Mouse (Mus musculus) intestine, postnatal 0 days (tissue): Measurements from ENCODE around the gene Apex2. TPM values are rescaled to one million over a fixed set of nuclear protein-coding genes. Genes with fewer than 3 reads are reported as not detected.

Experiments
- ATAC-seq: fragments of 200-750 bp; cut with Nextera tagmentation; 2 replicates; pipeline ENCODE4 v1.8.0; 2017; ENCODE audit warnings: mild to moderate bottlenecking, moderate TSS enrichment, moderate library complexity
- H3K27ac ChIP-seq: fragments of 300-500 bp; sonication (generic); 2 replicates; pipeline ENCODE4 v1.5.1; 2014; ENCODE audit warnings: mild to moderate bottlenecking, low read depth, low read length, moderate library complexity
- H3K27me3 ChIP-seq: fragments of 300-500 bp; sonication (generic); replicated peaks from 2 replicates; pipeline ENCODE4 v1.6.1; 2014; ENCODE audit warnings: low read length, mixed read lengths; ENCODE audit not compliant: control insufficient read depth, insufficient read depth
- H3K36me3 ChIP-seq: fragments of 300-500 bp; sonication (generic); 2 replicates; pipeline ENCODE4 v1.6.1; 2014; ENCODE audit warnings: mild to moderate bottlenecking, moderate library complexity; ENCODE audit not compliant: control insufficient read depth, insufficient read depth
- H3K4me1 ChIP-seq: fragments of 300-500 bp; sonication (generic); replicated peaks from 2 replicates; pipeline ENCODE4 v1.6.1; 2014; ENCODE audit warnings: antibody characterized with exemption, low read length, mixed read lengths; ENCODE audit not compliant: control insufficient read depth, insufficient read depth
- H3K4me2 ChIP-seq: fragments of 300-500 bp; sonication (generic); replicated peaks from 2 replicates; pipeline ENCODE4 v1.6.1; 2014; ENCODE audit warnings: low read depth, mild to moderate bottlenecking, moderate library complexity
- H3K4me3 ChIP-seq: fragments of 300-500 bp; sonication (generic); 2 replicates; pipeline ENCODE4 v1.5.1; 2014; ENCODE audit warnings: low read depth, low read length
- H3K9ac ChIP-seq: fragments of 300-500 bp; sonication (generic); 2 replicates; pipeline ENCODE4 v1.6.1; 2014; ENCODE audit warnings: mild to moderate bottlenecking, low read depth, low read length
- H3K9me3 ChIP-seq: fragments of 300-500 bp; sonication (generic); 2 replicates; pipeline ENCODE4 v1.6.1; 2016; ENCODE audit warnings: mixed run types; ENCODE audit not compliant: control insufficient read depth
- CTCF ChIP-seq: sonication (generic); IDR thresholded peaks from 2 replicates; pipeline ENCODE4 v1.5.1; 2016; ENCODE audit warnings: low read depth, mild to moderate bottlenecking, control low read depth, antibody characterized with exemption, moderate library complexity
- WGBS: fragments of 180-500 bp; shearing (Covaris S2); extraction: QIAGEN DNeasy Blood & Tissue Kit; methylation state at CpG from one replicate; pipeline ENCODE4 v1.1.7; 2014; 5-methylcytosine and 5-hydroxymethylcytosine counted together
- polyA plus RNA-seq: library from polyadenylated mRNA; unstranded; fragments of >200 nt; fragmentation: Nextera tagmentation; extraction: Ambion mirVana; gene quantifications from 2 replicates; pipeline ENCODE4 v1.2.1, GENCODE M21; 2015

The Apex2 gene
- polyA plus RNA-seq, result 5.2 and 7.0 TPM in 2 replicates

- H3K27me3 ChIP-seq, result no peaks in the 10 kb centered on the region
- peak within 1 kb of the TSS; percentile 66 for H3K4me2 ChIP-seq
- no peak for ATAC-seq
- H3K27ac ChIP-seq, result no peak within 1 kb of the TSS
- no peak within 1 kb of the TSS for H3K9ac ChIP-seq
- H3K9me3 ChIP-seq, result no peaks in the 10 kb centered on the region
- 75% methylated on average over 5 of the region's 5 CpGs for WGBS
- no peak within 1 kb of the TSS for H3K4me3 ChIP-seq
- TF ChIP-seq CTCF, result no peak
- no peaks in the 10 kb centered on the region for H3K36me3 ChIP-seq
- no peaks in the 10 kb centered on the region for H3K4me1 ChIP-seq
Observed at GRCm38 (mm10) chrX:150589696-150590095, at the start of gene Apex2. Apex2 (minus strand) TSS chrX:150589868.

GRCm38 (mm10) chrX:150636421-150636820, 46.8 kb upstream of the Apex2 start:
- Histone ChIP-seq H3K4me1 (no peaks in the 10 kb centered on the region), H3K4me3 (no peak overlapping the region), H3K27ac (no peak overlapping the region), H3K27me3 (no peaks in the 10 kb centered on the region), H3K9me3 (no peaks in the 10 kb centered on the region), H3K9ac (no peak overlapping the region), H3K36me3 (no peaks in the 10 kb centered on the region), H3K4me2 (no peak overlapping the region)
- ATAC-seq, result no peak
- WGBS, result 65% methylated on average over 1 of the region's 1 CpGs
- no peak for TF ChIP-seq CTCF

GRCm38 (mm10) chrX:150598882-150599281, 9.2 kb upstream of the Apex2 start:
- 83% methylated on average over 2 of the region's 2 CpGs for WGBS
- no peak for ATAC-seq

DNA sequence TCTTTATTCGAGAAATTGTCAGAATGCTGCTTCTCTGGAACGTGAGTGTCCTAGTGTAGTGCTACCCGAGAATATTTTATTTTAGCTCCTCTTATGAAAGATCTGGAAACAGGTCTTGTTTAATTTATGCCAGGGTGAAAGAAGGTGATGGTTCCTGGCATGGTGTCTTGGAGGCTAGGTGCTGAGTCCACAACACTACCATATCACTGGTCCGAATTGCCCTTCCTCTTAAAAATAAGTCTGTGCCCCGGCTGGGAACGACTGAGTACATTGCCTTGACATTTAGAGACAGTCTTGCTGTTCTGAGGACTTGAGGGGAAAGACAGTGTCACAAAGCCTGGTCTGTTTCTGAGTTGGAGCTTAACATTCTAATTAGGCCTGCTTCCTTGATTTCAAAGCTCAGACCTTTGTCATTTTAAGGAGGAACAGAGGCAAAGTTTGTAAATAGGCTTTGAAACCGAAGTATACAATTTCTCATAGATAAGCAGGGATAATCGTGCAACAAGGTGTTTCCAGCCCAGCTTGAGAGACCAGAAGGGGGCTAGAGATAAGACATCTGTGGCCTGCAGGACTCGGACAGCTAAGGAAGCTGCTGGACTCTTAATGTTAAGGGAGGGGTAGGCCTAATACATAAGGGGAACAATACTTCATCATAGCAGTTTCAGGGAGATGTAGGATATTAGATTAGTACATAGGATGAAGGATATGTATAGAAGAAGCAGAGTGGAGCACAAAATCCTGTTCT, 5.5 kb upstream of the Apex2 start:
- no peaks in the 10 kb centered on the region for H3K27me3 ChIP-seq
- no peak for TF ChIP-seq CTCF
- no peak for ATAC-seq
- H3K4me2 ChIP-seq, result no peak overlapping the region
- H3K9ac ChIP-seq, result no peak overlapping the region
- WGBS, result 75% methylated on average over 9 of the region's 9 CpGs
- H3K4me3 ChIP-seq, result no peak overlapping the region
- no peaks in the 10 kb centered on the region for H3K36me3 ChIP-seq
- no peaks in the 10 kb centered on the region for H3K9me3 ChIP-seq
- no peaks in the 10 kb centered on the region for H3K4me1 ChIP-seq
- H3K27ac ChIP-seq, result no peak overlapping the region

More at GRCm38 (mm10) chrX:150598882-150599281, 9.2 kb upstream of the Apex2 start:
- H3K4me3 ChIP-seq, result no peak overlapping the region
- no peaks in the 10 kb centered on the region for H3K4me1 ChIP-seq
- no peak overlapping the region for H3K4me2 ChIP-seq
- H3K27me3 ChIP-seq, result no peaks in the 10 kb centered on the region
- H3K9ac ChIP-seq, result no peak overlapping the region
- no peaks in the 10 kb centered on the region for H3K9me3 ChIP-seq
- no peaks in the 10 kb centered on the region for H3K36me3 ChIP-seq
- TF ChIP-seq CTCF, result no peak
- H3K27ac ChIP-seq, result no peak overlapping the region

DNA sequence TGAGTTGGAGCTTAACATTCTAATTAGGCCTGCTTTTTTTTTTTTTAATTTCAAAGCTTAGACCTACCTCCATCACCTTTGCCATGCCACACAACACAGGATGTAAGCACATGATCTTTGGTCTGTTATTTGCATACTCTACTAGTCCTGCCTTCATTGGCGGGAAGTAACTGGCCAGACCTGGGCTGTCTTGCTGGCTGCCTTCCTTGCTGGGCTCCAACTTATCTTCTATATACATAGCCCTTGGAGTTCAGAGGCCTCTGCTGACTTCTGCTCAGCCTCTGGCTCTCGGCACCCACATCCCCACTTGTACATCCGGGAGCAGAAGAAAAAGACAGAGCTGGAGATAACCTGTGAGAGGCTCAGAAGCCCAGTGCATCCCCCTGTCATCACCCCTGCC, 4.5 kb upstream of the Apex2 start:
- Histone ChIP-seq H3K27ac (no peak overlapping the region), H3K9ac (no peak overlapping the region), H3K36me3 (no peaks in the 10 kb centered on the region), H3K27me3 (no peaks in the 10 kb centered on the region), H3K4me2 (no peak overlapping the region), H3K4me3 (no peak overlapping the region), H3K9me3 (no peaks in the 10 kb centered on the region), H3K4me1 (no peaks in the 10 kb centered on the region)
- no peak for TF ChIP-seq CTCF
- ATAC-seq, result no peak
- WGBS, result 71% methylated on average over 3 of the region's 3 CpGs

- no peaks in the 10 kb centered on the region for H3K4me1 ChIP-seq
- H3K36me3 ChIP-seq, result no peaks in the 10 kb centered on the region
- no peak for TF ChIP-seq CTCF
- H3K4me3 ChIP-seq, result no peak overlapping the region
- 80% methylated on average over 12 of the region's 12 CpGs for WGBS
- H3K9me3 ChIP-seq, result no peaks in the 10 kb centered on the region
- no peak overlapping the region for H3K4me2 ChIP-seq
- H3K27me3 ChIP-seq, result no peaks in the 10 kb centered on the region
- no peak overlapping the region for H3K27ac ChIP-seq
- ATAC-seq, result no peak
- no peak overlapping the region for H3K9ac ChIP-seq
Observed at GRCm38 (mm10) chrX:150593266-150594035, 3.8 kb upstream of the Apex2 start.
